Mouse (Mus musculus) bone marrow macrophage, adult 2 months (primary cell): ENCODE results near the gene Cmtm7.

Experiments
- CTCF ChIP-seq: IDR thresholded peaks from 2 replicates; pipeline ENCODE4 v1.5.1; 2012; ENCODE audit warnings: low read depth, mild to moderate bottlenecking, low read length, moderate library complexity
- POLR2A ChIP-seq: IDR thresholded peaks from 2 replicates; pipeline ENCODE4 v1.6.1; 2012; ENCODE audit warnings: mild to moderate bottlenecking, low read depth, low read length, borderline replicate concordance

DNA sequence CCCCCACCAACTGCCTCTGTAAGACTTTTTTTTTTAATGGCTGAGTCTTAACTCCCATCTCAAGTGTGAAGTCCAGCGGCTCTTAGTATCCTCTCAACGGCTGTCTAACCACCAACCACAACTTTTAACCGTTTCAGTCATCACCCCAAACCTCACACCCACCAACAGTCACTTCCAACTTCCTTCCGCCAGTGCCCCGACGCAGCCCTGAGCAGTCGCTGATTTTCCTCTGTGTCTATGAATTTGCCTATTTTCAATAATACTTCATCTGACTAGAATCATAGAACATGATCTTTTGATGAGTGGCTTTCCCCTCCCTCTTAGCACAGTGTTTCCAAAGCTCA lies 3.6 kb downstream of the Cmtm7 start:
- TF ChIP-seq CTCF, result no peak
- no peak for TF ChIP-seq POLR2A
